Mouse (Mus musculus) liver, adult 2 months (tissue): ENCODE results near the gene Tmco4.

Source experiments
- CTCF ChIP-seq: fragments of 200-500 bp; IDR thresholded peaks from 2 replicates; pipeline ENCODE4 v1.5.1; 2011; ENCODE audit warnings: low read depth, low read length, control low read depth
- POLR2A ChIP-seq: fragments of 200-500 bp; IDR thresholded peaks from 2 replicates; pipeline ENCODE4 v1.6.1; 2011; ENCODE audit warnings: low read length, control low read depth; ENCODE audit not compliant: insufficient read depth; ENCODE audit errors: extremely low read depth

- TF ChIP-seq CTCF (no peak), POLR2A (no peak)
Observed at GRCm38 (mm10) chr4:139046354-139046753, 73.7 kb downstream of the Tmco4 start.
